ENCODE assay signal across 17 mouse cellular contexts in the genomic region with DNA sequence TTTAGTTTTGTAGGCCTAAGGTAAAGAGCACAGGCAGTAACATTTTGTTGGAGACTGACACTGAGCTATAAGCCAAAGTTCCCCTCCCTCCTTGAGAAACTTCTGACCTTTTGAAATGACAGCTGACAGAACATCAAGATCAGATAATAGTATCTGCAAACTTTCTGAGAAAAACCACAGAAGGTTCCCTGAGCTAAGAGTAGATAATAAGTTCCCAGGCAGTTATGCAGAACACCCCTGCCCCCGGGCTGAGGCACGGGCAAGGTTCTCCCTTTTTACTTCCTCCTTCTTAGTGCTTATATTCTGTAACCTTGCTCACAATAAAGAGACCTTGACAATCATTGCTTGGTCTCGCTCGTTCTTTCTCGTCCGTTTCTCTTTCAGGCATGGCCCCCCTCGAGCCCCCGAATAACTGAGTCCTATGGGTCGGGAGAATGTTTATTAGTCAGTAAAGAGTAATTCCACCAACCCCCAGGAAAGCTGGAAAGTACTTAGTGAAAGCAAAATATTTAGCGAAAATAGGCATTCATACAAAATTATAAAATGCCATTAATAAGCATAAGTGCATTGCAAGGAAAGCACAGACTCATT. TPM values are rescaled to one million over a fixed set of nuclear protein-coding genes. Genes with fewer than 3 reads are reported as not detected.
DNase-seq lines count a peak whose midpoint lies in the region; ATAC-seq and TF ChIP-seq lines count a peak whose summit lies in the region.
"Had no signal": no experiment of that assay in that cellular context is flagged by ENCODE, and none has a peak within 500 bp of the region (broad histone marks: within the 10 kb centered on the region; RNA-seq: fewer than 3 reads in every experiment).

No protein-coding gene starts in this region.

- DNase-seq in thymus, adult 2 months = peak; percentile 13
- DNase-seq in thymus, postnatal 10 days (ENCODE audit: low spot score in 2 of 2) = no peak
- no peak for DNase-seq in urinary bladder, postnatal 36 days (ENCODE audit: low spot score in 2 of 2)
- DNase-seq in right cerebral cortex, postnatal 36 days (ENCODE audit: low spot score in 2 of 2) = no peak
- DNase-seq in retina, embryonic 14.5 days (ENCODE audit: low spot score) = no peak
- DNase-seq: kidney, adult 2 months; lung, embryonic 14.5 days had no signal

- H3K27ac ChIP-seq in thymus, adult 2 months (ENCODE audit: control insufficient read depth, insufficient read depth, low read length) = peak overlapping the region; percentile 51; the same call in 1 of the 2 replicates
- H3K27ac ChIP-seq in small intestine, adult 2 months (ENCODE audit: insufficient read depth, low read depth, low read length) = peak overlapping the region; percentile 39
- H3K27ac ChIP-seq: embryonic facial prominence, embryonic 12.5 days; forebrain, embryonic 10.5 days; hindbrain, embryonic 12.5 days; limb, embryonic 13.5 days; midbrain, embryonic 13.5 days; neural tube, embryonic 12.5 days; stomach, postnatal 0 days had no signal

- no peak overlapping the region for H3K4me3 ChIP-seq in thymus, adult 2 months (ENCODE audit: control insufficient read depth, insufficient read depth, low read length)
- no peak overlapping the region for H3K4me3 ChIP-seq in small intestine, adult 2 months (ENCODE audit: low read depth, low read length)
- H3K4me3 ChIP-seq: embryonic facial prominence, embryonic 12.5 days; forebrain, embryonic 10.5 days; hindbrain, embryonic 12.5 days; limb, embryonic 13.5 days; midbrain, embryonic 13.5 days; neural tube, embryonic 12.5 days had no signal

- H3K27me3 ChIP-seq in thymus, adult 2 months (ENCODE audit: control insufficient read depth, insufficient read depth, low read length) = no peaks in the 10 kb centered on the region
- no peaks in the 10 kb centered on the region for H3K27me3 ChIP-seq in small intestine, adult 2 months (ENCODE audit: control insufficient read depth, insufficient read depth, low read length)
- H3K27me3 ChIP-seq: embryonic facial prominence, embryonic 12.5 days; hindbrain, embryonic 12.5 days; limb, embryonic 13.5 days; midbrain, embryonic 13.5 days; neural tube, embryonic 12.5 days had no signal

- TF ChIP-seq POLR2A in thymus, adult 2 months (IDR thresholded peaks at IDR 0.05; ENCODE audit: control insufficient read depth, extremely low read depth, insufficient read depth, low read length, poor library complexity) = no peak
- TF ChIP-seq POLR2A in small intestine, adult 2 months (IDR thresholded peaks at IDR 0.05; ENCODE audit: low read depth, low read length) = no peak

- H3K4me1 ChIP-seq in thymus, adult 2 months (replicated peaks; ENCODE audit: control insufficient read depth, insufficient read depth, low read length) = peaks cover 2% of the 10 kb centered on the region; the same call in 1 of the 2 replicates
- H3K4me1 ChIP-seq in small intestine, adult 2 months (ENCODE audit: control insufficient read depth, insufficient read depth, insufficient read length, low read length) = no peaks in the 10 kb centered on the region; the same call in 1 of the 2 replicates
- H3K4me1 ChIP-seq: embryonic facial prominence, embryonic 12.5 days; forebrain, embryonic 10.5 days; hindbrain, embryonic 12.5 days; limb, embryonic 13.5 days had no signal

- no peaks in the 10 kb centered on the region for H3K36me3 ChIP-seq in thymus, adult 2 months (ENCODE audit: control insufficient read depth, insufficient read depth, low read length)
- H3K36me3 ChIP-seq in small intestine, adult 2 months (ENCODE audit: control insufficient read depth, insufficient read depth, low read length) = no peaks in the 10 kb centered on the region
- H3K36me3 ChIP-seq: embryonic facial prominence, embryonic 12.5 days; forebrain, embryonic 10.5 days; hindbrain, embryonic 12.5 days; limb, embryonic 13.5 days; midbrain, embryonic 13.5 days; neural tube, embryonic 12.5 days had no signal

- no peak for TF ChIP-seq CTCF in thymus, adult 2 months (IDR thresholded peaks at IDR 0.05; ENCODE audit: borderline replicate concordance, control insufficient read depth, extremely low read depth, insufficient read depth, low read length, poor library complexity)
- TF ChIP-seq CTCF in small intestine, adult 2 months (IDR thresholded peaks at IDR 0.05; ENCODE audit: extremely low read depth, insufficient read length, insufficient replicate concordance, low read depth, low read length) = no peak

- peak; percentile 49 for ATAC-seq in activated CD4-positive, CD25-positive, alpha-beta regulatory T cell, adult 4 months
- ATAC-seq: midbrain, embryonic 13.5 days had no signal

- 52% methylated on average over 10 of the region's 10 CpGs for whole genome bisulfite sequencing in thymus, adult 2 months
- WGBS in small intestine, adult 2 months = 69% methylated on average over 10 of the region's 10 CpGs

RNA-seq across cellular contexts. Expression of a gene that starts 16.2 kb away (rescaled TPM):
- polyA plus RNA-seq in thymus, adult 2 months (2012; rRNA removed) = not detected in 2 replicates
- 10 to 100 TPM in 1 of 2 experiments, 1 to 10 TPM in 1; 6.7 to 15.5 TPM for polyA plus RNA-seq in activated CD4-positive, CD25-positive, alpha-beta regulatory T cell, adult 4 months (2017; shearing (Covaris generic))
- not detected in 2 replicates for polyA plus RNA-seq in small intestine, adult 2 months (2012; rRNA removed)
- polyA plus RNA-seq: kidney, adult 2 months had no signal

RNA-seq across cellular contexts. Expression of a gene that starts 50.0 kb away (rescaled TPM):
- not detected in 2 replicates for polyA plus RNA-seq in thymus, adult 2 months (2012; rRNA removed)
- polyA plus RNA-seq in activated CD4-positive, CD25-positive, alpha-beta regulatory T cell, adult 4 months (2017; shearing (Covaris generic)) = not detected
- not detected in 2 replicates for polyA plus RNA-seq in small intestine, adult 2 months (2012; rRNA removed)
- polyA plus RNA-seq: embryonic facial prominence, embryonic 12.5 days; heart, embryonic 16.5 days; hindbrain, embryonic 12.5 days; kidney, adult 2 months; lung, embryonic 14.5 days; midbrain, embryonic 13.5 days; neural tube, embryonic 12.5 days; stomach, postnatal 0 days had no signal

RNA-seq across cellular contexts. Expression of a gene that starts 51.9 kb away (rescaled TPM):
- 0.27 and 0.31 TPM in 2 replicates for polyA plus RNA-seq in thymus, adult 2 months (2012; rRNA removed)
- 10 to 100 TPM; 16.3 to 18.4 TPM for polyA plus RNA-seq in activated CD4-positive, CD25-positive, alpha-beta regulatory T cell, adult 4 months (2017; shearing (Covaris generic))
- not detected in 2 replicates for polyA plus RNA-seq in small intestine, adult 2 months (2012; rRNA removed)

RNA-seq across cellular contexts. Expression of a gene that starts 55.3 kb away (rescaled TPM):
- 0.78 and 1.6 TPM in 2 replicates for polyA plus RNA-seq in thymus, adult 2 months (2012; rRNA removed)
- 1 to 10 TPM; 3.5 to 7.5 TPM for polyA plus RNA-seq in activated CD4-positive, CD25-positive, alpha-beta regulatory T cell, adult 4 months (2017; shearing (Covaris generic))
- 0.30 and 0.34 TPM in 2 replicates for polyA plus RNA-seq in small intestine, adult 2 months (2012; rRNA removed)

Comparison
In these comparisons a context has a peak if more than half of its experiments do, and no peak if none do; other contexts are left out.
1. RNA of a gene that starts 51.9 kb away (polyA plus RNA-seq): 16.3 to 18.4 TPM in activated CD4-positive, CD25-positive, alpha-beta regulatory T cell, adult 4 months; 0.27 to 0.31 TPM in thymus, adult 2 months and not detected in small intestine, adult 2 months; every median in the first group is over 10 times any median in the second.